Mouse (Mus musculus) liver, embryonic 14.5 days (tissue): Measurements from ENCODE around the gene Alg10b.
A peak's percentile ranks its signal among the peaks of the same experiment; 100 is the strongest.

Source experiments
- CTCF ChIP-seq: IDR thresholded peaks from 2 replicates; pipeline ENCODE4 v1.5.1; 2016; ENCODE audit warnings: antibody characterized with exemption, low read depth, control low read depth
- EP300 ChIP-seq: IDR thresholded peaks from 2 replicates; pipeline ENCODE4 v1.6.1; 2016; ENCODE audit warnings: antibody characterized with exemption, low read depth

- TF ChIP-seq EP300 (no peak), CTCF (peak; percentile 67)
Observed at GRCm38 (mm10) chr15:90225058-90225575, 1.0 kb downstream of the Alg10b start.
